Mouse (Mus musculus) T-helper 17 cell (primary cell): Measurements from ENCODE around the gene Svop.

Experiments used
- in situ Hi-C, 2 experiments: fragments of 300-600 bp; cut with MboI, MseI; formaldehyde crosslinking; loops; 1 replicate in 1 of 2; 2 replicates in 1 of 2; pipeline ENCODE4 v1.15.1; 2025; ENCODE audit warnings: high pct_unique_total_duplicates in 2 of 2

Svop gene

DNA sequence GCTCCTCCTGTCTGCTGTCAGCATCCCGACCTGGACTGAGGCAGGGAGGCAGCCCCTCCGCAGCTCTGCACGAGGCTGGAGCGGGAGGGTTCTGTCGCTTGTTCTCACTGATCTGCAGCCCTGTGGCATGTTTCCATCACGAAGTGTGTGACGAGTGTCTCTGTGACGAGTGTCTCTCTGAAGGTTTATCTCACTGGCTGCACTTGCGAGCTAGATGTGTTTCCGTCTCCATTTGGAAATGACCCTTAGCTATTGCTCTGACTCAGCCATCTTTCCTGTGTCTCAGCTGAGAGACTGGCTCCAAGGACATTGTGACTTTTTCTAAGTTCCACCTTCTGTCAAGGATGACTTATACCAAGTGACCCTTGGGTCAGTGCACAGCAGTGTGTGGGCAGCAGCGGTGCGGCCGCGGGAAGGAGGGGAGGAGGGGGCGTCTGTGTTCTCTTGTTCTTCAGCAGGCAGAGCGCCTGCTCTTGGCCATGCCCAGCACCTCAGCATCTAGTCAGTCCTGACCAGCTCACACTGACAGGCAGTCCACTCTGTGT, 15.1 kb upstream of the Svop start:
- in situ Hi-C loops = no loop called here

DNA sequence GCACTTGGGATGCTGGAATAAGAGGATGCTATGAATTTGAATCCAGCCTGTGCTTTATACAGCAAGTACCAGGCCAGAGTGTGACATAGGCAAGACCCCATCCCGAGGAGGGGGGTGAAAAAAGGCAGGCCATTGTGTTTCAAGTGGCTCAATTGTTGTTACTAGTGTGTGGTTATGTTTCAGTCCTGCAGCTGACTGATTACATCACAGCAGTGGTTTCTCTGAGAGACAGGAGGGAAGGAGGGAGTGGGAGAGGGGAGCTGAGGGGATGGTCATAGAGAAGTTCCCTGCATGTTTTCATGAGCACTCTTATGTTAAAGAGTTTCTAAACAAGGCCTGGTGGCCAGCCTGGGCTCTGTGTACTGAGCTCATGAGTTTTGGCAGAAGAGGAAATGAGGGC, 11.4 kb upstream of the Svop start:
- in situ Hi-C loops = no loop called here

GRCm38 (mm10) chr5:114101873-114102272, 10.5 kb upstream of the Svop start:
- in situ Hi-C loops = no loop called here

DNA sequence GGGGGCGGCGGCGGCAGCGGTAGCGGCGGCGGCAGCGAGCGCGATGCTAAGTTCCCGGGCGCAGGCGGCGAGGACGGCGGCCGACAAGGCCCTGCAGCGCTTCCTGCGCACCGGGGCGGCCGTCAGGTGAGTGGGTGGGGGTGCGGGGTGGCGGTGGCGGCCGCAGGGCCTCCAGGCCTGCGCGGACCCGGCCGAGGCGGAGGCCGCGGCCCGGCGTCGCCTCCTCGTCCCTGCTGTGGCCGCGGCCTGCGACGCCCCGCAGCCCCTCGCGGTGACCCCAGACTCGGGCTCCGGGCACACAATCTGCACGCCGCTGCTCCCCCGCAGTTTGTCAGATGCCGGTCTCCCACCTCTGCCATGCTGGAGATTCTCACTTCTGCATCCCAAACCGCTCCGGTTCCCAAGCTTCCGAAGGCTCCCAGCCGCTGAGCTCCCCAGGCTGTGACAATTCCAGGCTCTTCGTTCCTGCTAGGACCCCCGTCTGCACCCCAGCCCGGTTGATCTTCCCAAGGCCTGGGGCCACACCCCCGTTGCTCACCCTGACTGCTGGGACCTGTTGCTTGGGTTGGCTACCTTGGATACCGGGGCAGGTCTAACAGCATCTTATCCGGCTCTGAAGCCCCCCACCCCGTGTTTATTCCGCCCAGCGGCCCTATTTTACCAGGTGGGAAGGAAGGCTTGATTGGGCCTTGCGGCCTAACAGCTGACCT, 9.2 kb upstream of the Svop start:
- in situ Hi-C loops = no loop called here

GRCm38 (mm10) chr5:114099709-114100389, 8.5 kb upstream of the Svop start:
- in situ Hi-C loops = no loop called here

- in situ Hi-C loops = no loop called here
Measured at GRCm38 (mm10) chr5:114090421-114091013, 853 bp downstream of the Svop start.

DNA sequence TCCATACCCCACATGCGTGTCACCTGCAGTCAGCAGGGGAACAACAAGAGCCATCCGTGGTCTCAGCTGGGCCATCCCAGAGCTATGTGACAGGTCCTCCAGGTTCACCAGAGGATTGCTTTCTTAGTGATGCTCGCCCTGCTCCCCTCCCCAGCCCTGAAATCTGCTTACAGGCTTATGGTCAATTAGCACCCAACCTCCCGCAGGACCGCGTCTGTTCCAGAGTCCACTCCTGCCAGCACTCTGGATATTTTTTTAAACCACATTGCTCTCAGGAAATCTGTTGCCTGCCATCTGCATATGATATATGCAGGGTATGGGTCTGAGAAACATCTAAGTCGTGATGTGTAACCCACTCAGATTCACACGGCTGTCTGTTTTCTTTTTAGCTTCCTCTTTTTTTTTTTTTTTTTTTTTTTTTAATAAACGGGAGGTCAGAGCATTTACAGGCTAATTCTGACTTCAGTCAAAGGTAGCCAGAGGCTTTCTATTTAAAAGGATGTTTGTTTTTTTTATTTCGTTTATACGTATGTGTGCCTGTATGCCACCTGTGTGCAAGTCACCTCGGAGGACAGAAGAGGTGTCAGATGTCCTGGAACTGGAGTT, 3.4 kb downstream of the Svop start:
- in situ Hi-C loops = no loop called here

- in situ Hi-C loops = no loop called here
Measured at GRCm38 (mm10) chr5:114085501-114085900, 5.9 kb downstream of the Svop start.

DNA sequence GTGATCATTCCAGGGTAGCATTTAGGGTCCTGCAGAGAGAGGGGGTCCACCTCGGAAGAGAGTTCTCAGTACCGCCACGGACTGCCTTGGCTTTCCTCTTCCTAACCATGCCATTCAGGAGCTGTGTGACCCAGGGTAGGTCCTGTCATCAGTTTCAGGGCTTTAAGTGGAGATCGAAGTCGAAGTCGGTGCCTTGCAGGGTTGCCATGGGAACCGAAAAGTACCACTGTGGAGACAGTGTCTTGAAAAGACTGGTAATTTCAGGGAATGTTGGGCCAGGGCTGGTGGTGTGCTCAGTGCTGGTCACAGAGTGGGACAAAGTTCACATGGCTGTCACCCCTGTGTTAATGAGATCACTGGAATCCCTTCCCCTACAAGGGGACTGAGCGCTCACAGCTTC, 14.4 kb downstream of the Svop start:
- in situ Hi-C loops = no loop called here

GRCm38 (mm10) chr5:114072262-114072661, 19.1 kb downstream of the Svop start:
- in situ Hi-C loops = no loop called here

GRCm38 (mm10) chr5:114070858-114071257, 20.5 kb downstream of the Svop start:
- in situ Hi-C loops = no loop called here

GRCm38 (mm10) chr5:114067982-114068381, 23.4 kb downstream of the Svop start:
- in situ Hi-C loops = no loop called here

GRCm38 (mm10) chr5:114067543-114067942, 23.8 kb downstream of the Svop start:
- in situ Hi-C loops = no loop called here

DNA sequence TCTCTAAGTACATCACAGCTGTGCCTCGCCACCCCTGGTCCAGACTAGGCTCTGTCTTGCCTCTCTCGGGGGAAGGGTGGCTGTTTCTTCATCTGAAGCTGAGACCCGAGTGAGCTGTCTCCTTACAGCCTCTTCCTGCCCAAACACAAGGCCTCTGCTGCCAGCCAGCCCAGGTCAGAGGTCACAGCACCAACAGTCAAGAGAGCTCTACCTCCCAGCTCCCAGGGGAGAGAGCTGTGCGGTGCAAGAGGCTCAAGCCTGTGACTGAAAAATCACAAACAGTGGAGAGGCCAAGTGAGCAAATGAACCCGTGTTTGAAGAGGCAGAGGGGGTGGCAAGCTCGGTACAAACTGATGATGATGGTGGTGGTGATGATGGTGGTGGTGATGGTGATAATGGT, 24.8 kb downstream of the Svop start:
- in situ Hi-C loops = no loop called here

DNA sequence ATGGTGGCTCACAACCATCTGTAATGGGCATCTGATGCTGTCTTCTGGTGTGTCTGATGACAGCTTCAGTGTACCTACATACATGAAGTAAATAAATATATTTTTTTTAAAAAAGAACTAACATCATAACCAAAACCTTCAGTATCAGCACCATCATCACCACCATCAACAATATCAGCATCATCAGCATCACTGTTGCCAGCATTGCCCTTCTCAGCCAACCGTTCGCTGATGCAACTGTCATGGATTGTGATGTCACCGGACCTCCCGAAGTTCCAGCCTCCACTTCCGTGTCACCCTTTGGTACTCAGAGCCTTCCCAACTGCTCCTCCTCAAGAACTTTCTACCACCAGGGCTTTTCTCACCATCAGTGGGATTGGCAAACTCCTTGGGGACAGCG, 26.2 kb downstream of the Svop start, which contains the start of gene Usp30:
Gene Usp30 (plus strand): TSS at position 301 of the 400 bp plus-strand sequence.
- in situ Hi-C loops = no loop called here

DNA sequence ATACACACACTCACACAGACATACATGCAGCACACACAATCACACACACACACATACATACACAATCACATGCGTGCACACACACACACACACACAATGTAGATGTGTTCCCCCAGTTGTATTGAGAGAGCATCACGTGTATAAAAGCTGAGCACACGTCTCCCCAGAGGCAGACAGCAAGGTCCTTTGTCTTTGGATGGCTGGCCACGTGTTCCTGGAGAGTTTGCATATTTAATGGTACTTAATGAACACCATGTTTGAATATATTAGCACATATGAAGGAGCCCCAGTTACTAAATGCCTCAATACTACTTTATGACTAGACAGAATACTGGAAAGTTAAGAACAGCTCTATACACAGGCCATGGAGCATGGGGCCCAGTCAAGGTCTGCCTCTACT, 27.4 kb downstream of the Svop start:
- in situ Hi-C loops = no loop called here

GRCm38 (mm10) chr5:114061675-114062074, 29.7 kb downstream of the Svop start:
- in situ Hi-C loops = no loop called here

GRCm38 (mm10) chr5:114057129-114057731, 34.1 kb downstream of the Svop start:
- in situ Hi-C loops = no loop called here

- in situ Hi-C loops = no loop called here
Measured at GRCm38 (mm10) chr5:114052246-114052761, 39.1 kb downstream of the Svop start.

DNA sequence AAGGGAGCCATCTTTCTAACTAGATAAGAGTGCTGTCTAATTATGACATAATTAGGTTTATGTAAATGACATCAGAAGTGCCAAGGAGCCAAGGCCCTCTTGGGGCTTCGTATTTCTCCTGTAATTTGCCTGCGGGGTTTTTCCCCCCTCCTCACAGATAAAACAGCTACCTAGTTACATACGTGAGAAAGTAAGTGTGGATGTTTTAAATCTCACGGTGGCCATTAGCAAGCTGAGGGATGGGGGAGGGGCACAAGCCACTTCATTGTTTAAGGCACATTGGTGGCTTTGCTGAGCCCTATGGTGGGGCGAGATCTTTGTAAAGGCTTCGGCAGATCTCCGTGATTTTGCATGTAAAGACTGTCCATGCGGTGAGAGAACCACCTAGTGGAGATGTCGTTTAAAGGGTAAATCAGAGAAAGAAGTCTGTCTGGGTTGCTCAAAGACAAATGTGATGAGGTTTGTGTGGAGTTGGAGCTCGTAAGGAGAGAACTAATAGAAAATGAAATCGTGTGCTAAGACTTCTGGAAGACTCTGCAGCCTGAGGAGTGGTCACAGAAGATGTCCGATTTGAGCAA, 42.5 kb downstream of the Svop start:
- in situ Hi-C loops = loop anchor here (5.0 kb wide), 1 partner anchor 97 kb away; no protein-coding TSS in a partner anchor

GRCm38 (mm10) chr5:114047182-114047581, 44.2 kb downstream of the Svop start:
- in situ Hi-C loops = loop anchor here (5.0 kb wide), 1 partner anchor 95 kb away; no protein-coding TSS in a partner anchor
